Mouse (Mus musculus): ENCODE results near the gene Ptcd2.

The Ptcd2 gene

DNA sequence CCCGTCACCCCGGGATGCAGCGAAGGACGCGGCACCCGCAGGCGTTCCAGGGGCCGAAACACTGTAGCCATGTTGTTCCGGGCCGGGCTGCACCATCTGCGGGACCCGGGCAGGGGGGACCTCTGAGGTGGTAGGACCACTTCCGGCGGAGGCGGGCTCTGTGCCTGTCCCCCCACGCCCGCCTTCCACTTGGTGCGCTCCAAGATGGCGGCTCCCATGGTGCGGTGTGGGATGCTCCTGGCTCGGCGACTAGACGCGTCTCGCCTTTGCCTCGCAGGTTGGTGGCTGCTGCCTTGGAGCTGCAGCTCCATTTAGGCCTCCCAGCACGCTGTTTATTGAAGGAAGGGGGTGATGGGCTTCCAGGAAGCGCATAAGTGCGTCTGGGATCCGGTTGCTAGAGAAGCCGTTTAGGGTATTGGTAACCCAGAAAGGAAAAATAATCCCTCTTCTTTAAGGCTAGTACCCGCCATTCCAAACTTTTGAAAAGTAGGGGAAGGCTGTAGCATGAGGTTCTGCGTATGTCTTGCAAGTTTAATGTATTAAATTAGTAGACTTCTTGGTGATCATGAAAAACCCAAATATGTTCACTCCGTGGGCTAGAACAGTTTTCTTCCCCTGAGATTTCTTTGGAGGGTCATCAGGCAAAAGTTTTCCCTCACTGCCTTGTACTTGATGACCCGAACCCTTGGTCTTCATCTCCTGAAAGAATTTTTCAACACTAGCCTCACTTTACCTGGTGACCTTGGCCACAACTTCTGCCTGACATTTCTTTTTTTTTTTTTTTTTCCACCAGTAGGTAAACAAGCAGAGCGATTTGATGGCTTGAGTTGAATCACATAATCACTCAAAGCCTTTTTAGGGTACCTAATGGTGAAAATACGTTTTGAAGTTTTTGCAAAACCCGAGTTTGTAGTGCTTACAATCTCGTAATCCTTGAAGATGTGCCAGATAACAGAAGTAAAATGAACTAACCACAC lies at the start of gene Ptcd2, which contains the start of gene Mrps27:
Ptcd2 (minus strand) TSS at position 107 of the 977 bp plus-strand sequence.
Mrps27 (plus strand) TSS at position 188 of the 977 bp plus-strand sequence.
- peak; percentile 98 for DNase-seq

DNA sequence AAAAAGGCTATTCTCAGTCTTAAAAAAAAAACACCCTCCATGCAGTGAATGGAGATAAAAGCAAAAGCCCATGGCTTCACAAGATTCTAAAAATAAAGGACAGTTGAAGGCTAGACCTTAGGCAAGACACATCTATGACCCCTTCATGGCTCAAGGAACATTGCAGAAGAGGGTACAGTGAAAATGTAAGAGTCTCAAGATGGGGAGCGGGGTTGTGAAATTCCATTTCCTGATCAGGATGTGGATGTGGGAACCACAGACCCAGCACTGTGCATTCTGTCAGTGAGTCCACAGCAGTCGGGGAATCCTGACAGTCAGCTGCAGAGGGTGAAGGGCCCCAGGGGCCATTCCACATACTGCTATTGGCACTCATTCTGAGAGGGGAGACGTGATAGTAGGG lies 48.6 kb upstream of the Ptcd2 start:
- DNase-seq = no peak

DNA sequence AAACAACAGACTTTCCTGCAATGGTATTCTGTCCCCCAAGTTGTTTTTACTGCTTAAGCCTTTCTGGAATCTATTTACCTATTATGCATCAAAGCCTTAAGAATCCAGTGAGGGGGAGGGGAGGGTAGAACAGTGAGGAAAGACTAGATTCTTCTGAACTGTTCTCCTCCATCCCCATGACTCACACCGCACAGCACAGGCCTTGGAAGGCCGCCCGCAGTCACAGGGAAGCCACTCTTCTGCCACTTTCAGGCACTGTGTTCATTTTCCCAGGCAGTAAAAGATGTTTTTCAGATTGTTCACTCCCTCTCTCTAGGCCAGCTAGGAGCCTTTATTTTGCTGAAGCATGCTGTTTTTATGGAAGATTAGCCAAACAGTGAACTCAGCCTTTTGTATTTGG lies 46.9 kb upstream of the Ptcd2 start:
- DNase-seq = no peak

DNA sequence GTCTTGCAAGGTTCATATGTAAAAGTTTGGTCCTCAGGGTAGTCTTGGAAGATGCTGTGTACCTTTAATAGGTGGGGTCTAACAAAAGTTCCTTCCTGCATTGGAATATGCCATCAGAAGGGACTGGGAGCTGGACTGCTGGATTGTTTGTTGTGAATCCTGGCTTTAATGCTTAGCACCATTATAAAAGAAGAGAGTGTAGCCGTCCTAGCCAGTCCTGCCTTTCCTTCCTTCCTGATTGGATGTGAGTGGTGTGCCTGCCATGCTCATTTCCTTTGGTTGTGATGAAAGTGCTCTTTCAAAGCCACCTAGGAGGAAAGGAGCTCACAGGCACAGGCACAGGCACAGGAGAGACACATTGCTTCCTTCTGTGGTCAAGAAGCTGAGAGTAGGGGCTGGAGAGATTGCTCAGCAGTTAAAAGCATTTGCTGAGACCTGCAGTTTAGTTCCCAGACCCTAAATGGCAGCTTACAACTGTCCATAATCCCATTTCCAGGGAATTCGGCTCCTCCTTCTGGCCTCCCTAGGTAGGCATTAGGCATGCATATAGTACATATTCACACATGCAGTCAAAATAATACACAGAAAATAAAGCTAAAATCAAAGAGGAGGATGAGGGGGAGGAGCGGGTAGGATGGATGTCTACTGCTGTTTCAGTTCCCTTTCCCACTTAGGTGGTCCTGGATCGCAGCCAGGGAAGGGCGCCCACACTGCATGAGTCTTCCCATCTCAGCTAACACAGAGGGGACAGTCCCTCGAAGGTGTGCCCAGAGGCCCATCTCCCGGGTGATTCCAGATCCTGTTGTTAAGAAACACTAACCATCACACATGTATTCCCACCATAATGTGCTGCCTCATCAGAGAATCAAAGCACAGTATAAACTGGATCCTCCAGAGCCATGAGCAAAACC lies 43.7 kb upstream of the Ptcd2 start:
- no peak for DNase-seq

DNA sequence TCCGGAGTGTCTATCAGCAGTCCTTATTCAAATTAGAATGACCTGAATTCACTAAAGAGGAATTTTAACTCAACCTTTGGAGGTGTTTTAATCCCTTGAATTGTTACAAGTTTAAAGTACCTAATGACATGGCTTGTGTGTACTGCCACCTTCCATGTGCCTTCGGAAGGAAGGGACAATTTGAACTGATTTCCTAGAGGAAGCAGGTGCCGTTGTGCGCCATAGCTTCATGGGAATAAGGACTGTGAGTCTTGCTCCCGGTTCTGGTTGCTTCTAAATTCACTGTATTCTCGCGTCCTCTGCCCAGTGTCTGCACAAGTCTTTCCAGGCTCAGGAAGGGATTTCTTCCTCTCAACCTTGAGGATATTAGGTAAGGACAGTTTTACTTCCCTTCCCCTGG lies 41.8 kb upstream of the Ptcd2 start:
- no peak for DNase-seq

DNA sequence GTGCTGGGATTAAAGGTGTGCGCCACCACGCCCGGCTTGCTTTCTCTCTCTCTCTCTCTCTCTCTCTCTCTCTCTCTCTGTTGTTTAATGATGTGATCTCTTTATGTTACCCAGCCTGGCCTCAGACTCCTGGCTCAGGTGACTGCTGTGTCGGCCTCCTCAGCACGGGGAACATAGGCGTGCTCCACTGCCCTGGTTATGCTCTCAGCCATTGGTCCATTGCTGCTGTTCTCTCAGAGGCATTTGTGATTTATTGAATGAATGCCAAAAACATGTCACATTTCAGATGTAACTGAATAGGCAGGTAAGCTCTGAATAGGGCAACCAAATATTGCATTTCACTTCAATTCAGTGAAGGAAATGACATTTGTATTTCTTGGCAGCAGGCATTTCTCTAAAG lies 41.4 kb upstream of the Ptcd2 start:
- no peak for DNase-seq

DNA sequence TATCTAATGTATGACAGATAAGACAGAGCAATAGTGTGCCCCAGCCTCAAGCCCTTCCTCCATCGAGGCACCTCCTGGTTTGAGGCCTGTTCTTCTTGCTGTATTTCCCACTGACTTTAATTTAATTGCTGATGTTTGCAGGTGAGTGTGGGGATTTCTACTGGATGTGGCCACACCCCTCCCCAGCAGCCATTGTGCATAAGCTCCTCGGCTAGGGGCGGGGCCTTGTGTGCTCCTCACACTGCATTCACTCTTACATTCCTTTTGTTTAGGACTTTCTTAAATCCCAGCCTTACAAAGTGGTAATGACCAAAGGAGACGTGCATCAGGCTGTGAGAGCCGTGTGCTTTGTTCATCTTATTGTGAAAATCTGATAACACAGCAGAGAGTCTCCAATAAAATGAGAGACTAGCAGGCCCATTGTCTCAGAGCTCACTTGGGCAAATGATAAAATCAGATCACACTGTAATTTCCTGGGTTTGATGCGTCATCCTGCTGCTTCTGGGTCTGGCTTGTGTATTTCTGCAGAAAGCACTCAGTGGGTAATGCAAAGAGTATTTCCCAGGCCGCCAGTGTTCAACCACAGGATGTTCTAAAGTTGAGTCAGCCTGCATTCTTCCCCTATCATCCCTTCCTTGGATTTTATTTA lies 40.2 kb upstream of the Ptcd2 start:
- no peak for DNase-seq

DNA sequence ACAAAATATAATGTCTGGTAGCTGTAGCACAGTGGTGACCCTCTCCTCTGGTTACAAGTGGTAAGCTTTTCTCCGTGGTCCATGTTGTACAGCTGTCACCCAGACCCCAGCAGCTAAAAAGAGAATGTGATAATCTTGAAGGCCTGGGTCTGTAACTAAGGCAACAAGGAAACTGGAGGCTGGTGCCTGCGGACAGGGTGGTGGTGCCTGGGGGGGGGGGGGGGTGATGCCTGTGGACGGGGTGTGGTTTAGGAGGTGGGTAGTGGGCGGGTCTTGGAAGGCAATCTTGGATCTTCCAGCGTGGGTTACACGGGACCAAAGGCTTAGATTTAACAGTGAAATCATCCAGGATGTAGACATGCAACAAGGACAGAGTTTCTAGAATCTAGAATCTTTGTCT lies 37.9 kb upstream of the Ptcd2 start:
- DNase-seq = no peak

DNA sequence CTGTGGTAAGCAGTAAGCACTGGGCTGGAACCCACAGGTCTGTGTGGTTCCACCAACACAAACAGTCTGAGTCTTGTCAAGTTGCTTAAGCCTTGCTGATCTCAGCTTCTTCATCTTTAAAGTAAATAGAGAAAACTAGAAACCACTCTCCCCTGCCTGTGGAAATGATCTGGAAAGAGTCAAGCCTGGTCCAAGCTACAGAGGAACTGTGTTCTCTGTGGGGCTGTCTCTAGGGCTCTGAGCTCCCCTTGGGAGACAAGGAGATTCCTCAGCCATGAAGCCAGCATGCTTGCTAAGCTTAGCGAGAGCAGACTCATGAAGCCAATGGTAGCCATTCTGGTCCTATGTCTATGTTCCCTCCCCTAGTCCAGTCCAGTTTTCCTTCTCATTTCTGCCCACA lies 33.7 kb upstream of the Ptcd2 start:
- DNase-seq = no peak

DNA sequence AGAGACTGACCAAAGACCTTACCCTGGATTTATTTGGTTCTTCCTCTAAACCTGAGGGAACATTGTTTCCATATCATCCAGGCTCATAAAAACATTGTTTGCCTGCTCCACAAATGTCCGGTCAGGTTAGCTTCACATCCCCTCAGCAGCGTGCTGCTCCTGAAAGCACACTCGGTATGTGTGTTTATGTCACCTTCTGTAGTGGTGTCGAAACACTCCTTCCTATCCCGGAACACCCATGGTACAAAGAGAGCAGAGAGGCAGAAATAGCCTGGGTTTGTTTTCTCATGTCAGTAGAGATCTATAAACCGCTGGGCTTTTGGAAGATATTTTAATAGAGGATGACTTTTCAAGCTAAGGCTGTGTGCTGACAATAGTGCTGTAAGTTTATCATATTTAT lies 32.5 kb upstream of the Ptcd2 start:
- DNase-seq = no peak

DNA sequence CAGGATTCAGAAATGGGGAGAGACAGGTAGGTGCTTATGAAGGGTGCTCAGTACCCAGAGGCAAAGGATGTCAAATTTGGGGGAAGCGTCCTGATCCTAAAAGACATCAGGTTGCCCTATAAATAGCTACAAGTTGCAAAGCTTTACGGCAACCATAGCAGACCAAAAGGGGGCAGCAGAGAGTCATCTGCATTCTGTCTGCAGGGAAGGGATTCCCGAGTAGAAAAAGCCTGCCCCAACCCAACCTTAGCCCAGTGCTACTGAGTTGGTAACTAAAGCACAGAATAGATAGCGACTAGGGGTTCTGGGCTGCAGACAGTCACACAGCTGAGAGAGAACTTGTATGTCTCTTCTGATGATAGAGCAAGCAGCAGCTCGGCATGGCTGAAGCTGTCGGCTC lies 31.0 kb upstream of the Ptcd2 start:
- DNase-seq = peak; percentile 45 to 59

DNA sequence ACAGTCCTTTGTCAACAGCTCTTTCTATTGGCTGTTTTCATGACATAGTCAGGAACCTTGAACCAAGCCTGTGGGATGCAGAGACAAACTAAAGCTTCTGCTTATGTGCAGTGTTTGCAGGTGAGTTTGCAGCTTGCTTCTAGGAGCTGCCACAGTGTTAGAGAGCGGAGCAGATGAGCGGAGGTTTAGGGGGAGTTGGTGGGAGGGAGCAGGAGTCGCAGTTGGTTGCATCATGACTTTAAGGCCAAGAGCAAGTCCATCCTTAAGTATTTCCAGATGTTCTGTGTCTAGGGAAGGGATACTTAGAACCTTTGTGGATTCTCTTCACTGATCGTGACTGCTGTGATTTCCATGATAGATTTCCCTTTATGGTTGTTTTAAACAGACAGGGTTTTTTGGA lies 29.7 kb upstream of the Ptcd2 start:
- DNase-seq = no peak

DNA sequence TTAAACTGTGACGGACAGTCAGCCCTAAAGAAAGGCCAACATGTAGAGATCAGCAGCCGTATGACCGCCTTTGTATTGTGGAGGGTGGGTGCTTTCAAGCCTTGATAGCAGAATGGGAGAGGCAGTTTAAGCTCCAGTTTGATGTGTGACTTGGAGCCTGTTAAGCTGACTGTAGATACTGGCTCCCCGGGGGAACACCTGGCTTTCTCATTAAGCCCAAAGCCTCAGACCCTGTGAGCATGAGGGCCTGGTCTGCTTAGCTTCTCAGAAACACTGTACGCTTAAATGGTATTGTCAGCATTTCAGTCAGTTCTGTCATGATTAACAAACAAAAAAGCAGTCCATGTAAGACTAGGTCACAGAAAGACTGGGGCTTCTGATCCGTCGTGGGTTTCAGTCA lies 29.2 kb upstream of the Ptcd2 start:
- no peak for DNase-seq

DNA sequence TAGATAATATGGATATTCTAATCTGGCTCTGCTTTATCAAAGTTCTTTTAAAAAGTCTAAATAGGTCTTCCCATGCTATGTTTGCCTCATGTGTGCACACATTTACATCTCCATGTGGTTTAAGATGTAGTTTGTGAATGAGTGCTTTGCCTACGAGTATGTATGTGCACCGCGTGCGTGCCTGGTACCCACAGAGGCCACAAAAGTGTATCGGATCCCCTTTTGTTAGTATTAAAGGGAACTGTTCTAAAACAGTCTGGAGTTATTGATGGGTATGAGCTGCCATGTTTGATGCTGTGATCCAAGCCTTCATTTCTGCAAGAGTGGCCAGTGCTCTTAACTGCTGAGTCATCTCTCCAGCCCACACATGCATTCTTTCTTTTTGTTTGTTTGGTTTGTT lies 26.8 kb upstream of the Ptcd2 start:
- no peak for DNase-seq

DNA sequence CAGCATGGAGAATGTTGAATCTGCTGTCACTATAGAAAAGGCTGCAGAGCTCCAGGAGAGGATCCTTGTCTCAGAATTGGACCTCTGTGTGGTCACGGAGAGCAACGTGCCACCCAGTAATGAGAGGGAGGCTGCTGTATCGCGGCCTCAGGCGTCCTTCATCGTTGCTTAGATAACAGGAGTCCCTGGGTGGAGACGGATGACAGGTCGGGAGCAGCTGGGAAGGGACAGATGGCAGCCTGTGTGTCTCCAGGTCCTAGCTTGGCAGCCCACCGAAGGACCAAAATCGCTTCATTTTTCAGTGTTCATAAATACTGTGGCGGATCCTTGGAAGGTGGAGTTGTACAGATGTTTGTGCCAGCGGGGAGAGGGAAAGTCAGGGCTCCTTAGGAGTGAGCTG lies 24.6 kb upstream of the Ptcd2 start:
- no peak for DNase-seq

DNA sequence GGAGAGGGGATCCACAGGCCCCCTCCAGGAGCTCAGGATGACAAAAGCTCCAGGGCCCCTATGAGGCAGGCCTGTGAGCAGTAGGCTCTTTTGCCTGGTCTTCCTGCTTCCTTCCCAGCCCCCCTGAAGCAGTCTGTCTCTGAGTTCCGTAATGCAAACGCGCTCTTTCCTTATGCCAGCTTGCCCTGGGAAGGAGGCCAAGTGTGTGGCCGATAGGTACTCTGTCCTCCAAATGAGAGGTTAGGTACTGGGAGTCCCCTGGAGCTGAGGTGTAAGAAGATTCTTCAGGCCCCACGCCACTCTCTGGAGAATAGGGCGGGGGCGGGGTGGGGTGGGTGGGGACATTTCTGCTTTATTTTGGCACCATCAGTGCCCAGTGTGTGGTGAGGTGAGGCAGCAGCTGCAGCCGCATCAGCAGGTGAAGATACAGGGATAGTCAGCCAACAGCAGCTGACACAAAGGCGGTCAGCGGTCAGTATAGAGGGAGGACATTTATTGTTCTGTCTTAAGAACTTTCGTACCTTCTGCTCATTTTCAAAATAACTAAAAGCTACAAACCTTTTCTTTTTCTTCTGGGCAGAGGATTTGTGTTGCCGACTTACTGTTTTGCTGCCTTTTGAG lies 23.2 kb upstream of the Ptcd2 start:
- DNase-seq = no peak

DNA sequence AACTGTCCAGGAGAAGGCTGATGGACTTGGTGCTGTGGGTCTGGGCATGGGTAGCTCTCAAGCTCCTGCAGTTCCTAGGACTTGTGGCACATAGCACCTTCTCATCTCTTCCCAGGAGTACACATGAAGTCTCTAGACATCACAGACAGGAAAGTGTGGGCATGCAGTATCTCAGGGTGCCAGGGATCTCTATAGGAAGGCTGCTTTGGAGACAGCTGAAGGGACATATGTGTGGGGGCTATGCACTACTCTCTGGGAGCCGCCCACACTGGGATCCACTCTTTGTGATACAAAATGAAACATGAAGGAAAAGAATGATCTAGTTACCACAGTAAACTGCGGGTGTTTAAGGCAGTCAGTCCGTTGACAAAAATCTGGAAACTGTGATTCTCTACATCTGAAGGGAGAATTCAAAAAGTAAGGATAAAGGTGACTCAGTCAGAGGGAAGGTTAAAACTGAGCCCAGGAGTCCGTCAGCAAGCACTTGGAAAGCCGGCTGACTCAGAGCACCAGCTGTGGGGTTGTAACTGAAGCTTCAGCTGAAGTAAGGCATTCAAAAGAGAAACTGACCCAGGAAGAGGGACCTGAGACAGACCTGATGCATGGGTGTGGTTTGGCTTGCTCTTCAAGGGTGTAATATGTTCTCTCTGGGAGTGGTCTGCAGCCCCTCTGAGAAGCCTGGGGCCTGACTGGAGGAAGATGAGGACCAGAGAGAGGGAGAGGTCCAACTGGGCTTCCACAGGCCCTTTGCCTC lies 22.1 kb upstream of the Ptcd2 start:
- DNase-seq = no peak

DNA sequence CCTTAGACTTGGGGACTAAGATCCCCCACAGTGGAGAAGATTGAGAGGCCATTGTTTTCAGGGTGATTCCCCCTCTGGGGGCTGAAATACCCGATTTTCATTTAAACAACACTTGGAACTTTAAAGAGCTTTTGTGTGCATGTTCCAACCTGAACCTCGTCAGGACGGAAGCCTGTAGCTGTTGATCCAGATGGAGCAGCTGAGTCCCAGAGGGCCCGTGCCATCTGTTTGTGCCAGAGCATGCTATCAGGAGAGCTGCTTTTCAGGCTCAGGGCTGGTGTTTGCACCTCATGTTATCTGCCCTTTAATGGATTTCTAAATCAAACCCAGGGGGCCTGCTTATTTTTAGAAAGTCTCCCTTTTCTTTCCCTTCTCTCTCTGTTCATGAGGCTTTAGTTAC lies 19.4 kb upstream of the Ptcd2 start:
- no peak for DNase-seq

DNA sequence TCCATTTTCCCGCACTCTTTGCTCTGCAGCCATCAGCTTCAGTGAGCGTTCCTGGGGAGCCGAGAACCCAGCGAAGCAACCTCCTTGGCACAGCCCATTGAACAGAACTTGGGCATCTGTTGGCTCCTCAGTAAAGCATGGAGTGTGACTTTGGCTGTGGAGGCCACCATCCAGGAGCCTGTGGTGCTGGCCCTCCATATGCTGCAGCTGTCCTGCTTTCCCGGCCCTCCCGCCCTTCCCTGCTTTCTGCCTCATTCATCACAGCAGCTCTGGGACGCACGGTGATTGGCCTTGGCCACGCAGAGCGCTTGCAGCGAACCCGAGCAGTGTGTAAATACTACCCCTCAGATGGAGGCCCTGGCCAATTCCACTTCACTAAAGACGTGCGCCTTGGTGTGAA lies 14.4 kb upstream of the Ptcd2 start:
- DNase-seq = no peak

DNA sequence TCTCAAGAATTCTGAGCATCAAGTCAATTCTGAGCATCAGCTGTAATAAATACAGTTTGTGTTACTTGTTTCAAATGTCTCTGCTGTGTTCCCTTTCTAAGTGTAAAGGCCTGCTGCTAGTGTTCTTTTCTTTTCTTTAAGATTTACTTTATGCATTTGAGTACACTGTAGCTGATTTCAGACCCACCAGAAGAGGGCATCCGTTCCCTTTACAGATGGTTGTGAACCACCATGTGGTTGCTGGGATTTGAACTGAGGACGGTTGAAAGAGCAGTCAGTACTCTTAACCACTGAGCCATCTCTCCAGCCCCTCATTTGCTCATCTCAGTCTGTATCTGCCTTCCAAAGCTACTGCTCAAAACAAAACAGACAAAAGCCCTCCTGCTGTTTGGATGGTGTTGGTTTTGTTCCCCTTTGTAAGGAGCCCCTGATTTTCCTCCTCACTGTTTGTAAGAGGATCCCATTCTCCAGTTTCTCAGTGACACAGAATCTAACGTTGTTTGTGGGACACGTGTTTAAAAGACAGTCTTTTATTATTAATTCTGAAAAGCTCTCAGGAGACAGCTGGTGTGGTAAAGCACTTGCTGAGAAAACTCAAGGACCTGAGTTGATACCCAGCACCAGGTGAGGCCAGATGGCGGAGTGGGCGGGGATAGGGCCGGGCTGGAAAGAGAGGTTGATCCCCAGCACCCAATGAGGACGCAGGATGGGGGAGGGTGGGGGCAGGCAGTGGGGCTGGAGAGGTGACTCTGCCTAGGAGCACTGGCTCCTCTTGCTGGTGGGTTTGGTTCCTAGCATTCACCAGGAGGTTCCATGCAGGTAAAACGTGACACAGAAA lies 12.1 kb upstream of the Ptcd2 start:
- DNase-seq = no peak

DNA sequence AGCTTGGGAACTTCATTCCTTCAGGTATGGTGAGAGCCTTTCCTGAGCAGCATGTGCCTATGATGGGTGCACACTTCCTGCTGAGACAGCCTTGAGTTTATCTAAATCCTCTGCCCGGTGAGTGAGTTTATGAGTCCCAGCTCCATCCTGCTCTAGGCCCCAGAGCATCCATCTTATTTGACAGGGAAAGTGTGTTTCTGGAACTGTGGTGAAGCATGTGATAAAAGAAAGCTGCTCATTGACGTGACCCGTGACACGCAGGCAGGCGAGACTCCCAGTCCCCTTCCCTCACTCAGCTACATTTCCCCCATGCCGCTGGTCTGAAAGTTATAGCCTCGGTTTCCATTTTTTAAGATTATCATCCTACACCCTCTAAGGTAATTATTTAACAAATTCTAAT lies 11.4 kb upstream of the Ptcd2 start:
- DNase-seq = no peak

Measured in thymus, postnatal 36 days (tissue).